Mouse (Mus musculus): ENCODE measurements at regions not wholly inside any gene's neighbourhood (a gene's known extent, or its start where the extent isn't known, plus 50 kb on each side); places are given as distances from the start of the nearest gene placed in this dataset.
A peak's percentile ranks its signal among the peaks of the same experiment; 100 is the strongest.

DNA sequence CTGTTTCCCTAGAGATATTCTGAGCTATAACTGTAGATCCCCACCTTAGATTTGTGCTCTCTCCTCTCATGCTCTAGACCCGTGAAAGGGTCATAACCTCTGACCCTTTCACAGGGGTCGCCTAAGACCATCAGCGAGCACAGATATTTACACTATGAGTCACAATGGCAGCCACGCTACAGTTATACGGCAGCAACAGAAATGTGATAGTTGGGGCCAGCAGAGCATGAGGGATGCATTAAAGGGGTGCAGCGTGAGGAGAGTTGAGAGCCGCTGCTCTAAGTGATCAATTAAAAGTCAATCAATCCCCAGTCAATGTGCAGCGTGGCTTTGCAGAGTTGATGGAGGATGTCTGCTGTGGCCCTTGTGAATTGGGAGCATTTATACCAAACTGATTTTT, 112.7 kb upstream of the Foxn2 start:
- DNase-seq: no peak
- intact Hi-C loops (cut with DNase I): loop anchor here (2.0 kb wide), 1 partner anchor 71 kb away; no protein-coding TSS in a partner anchor

GRCm38 (mm10) chr17:88328807-88329206, 111.7 kb upstream of the Foxn2 start:
- DNase-seq: no peak
- Histone ChIP-seq H3K4me1 (ENCODE audit: control insufficient read depth, insufficient read depth, low read length) (peaks cover 7% of the 10 kb centered on the region), H3K27ac (peak overlapping the region; percentile 28; the same call in 1 of the 2 replicates), H3K27me3 (ENCODE audit: control insufficient read depth, insufficient read depth, low read length) (no peaks in the 10 kb centered on the region), H3K36me3 (ENCODE audit: control insufficient read depth, insufficient read depth, low read length) (no peaks in the 10 kb centered on the region), H3K9ac (ENCODE audit: low read depth, low read length) (no peak overlapping the region), H3K79me2 (replicated peaks; ENCODE audit: control insufficient read depth, insufficient read depth, low read length) (no peaks in the 10 kb centered on the region), H3K4me3 (no peak overlapping the region)
- TF ChIP-seq CTCF (IDR thresholded peaks at IDR 0.05) (no peak), EP300 (IDR thresholded peaks at IDR 0.05; ENCODE audit: insufficient read depth, low read depth, low read length) (no peak), POLR2A (IDR thresholded peaks at IDR 0.05; ENCODE audit: insufficient read depth, low read depth, low read length) (no peak)
- intact Hi-C loops (cut with DNase I): loop anchor here (2.0 kb wide), 1 partner anchor 72 kb away; no protein-coding TSS in a partner anchor
- WGBS: 49% methylated on average over 8 of the region's 8 CpGs

More for the DNA sequence above, 112.7 kb upstream of the Foxn2 start:
- H3K4me3 ChIP-seq: no peak overlapping the region
- no peak for TF ChIP-seq EP300 (IDR thresholded peaks at IDR 0.05; ENCODE audit: insufficient read depth, low read depth, low read length)
- no peak for TF ChIP-seq POLR2A (IDR thresholded peaks at IDR 0.05; ENCODE audit: insufficient read depth, low read depth, low read length)
- TF ChIP-seq CTCF (IDR thresholded peaks at IDR 0.05): no peak
- no peaks in the 10 kb centered on the region for H3K36me3 ChIP-seq (ENCODE audit: control insufficient read depth, insufficient read depth, low read length)
- H3K4me1 ChIP-seq (ENCODE audit: control insufficient read depth, insufficient read depth, low read length): peaks cover 7% of the 10 kb centered on the region
- no peaks in the 10 kb centered on the region for H3K79me2 ChIP-seq (replicated peaks; ENCODE audit: control insufficient read depth, insufficient read depth, low read length)
- H3K9ac ChIP-seq (ENCODE audit: low read depth, low read length): no peak overlapping the region
- H3K27me3 ChIP-seq (ENCODE audit: control insufficient read depth, insufficient read depth, low read length): no peaks in the 10 kb centered on the region
- 81% methylated on average over 8 of the region's 8 CpGs for WGBS
- no peak overlapping the region for H3K27ac ChIP-seq

GRCm38 (mm10) chr17:88329715-88330114, 110.8 kb upstream of the Foxn2 start:
- peak overlapping the region; percentile 62; the same call in 1 of the 2 replicates for H3K27ac ChIP-seq
- peaks cover 7% of the 10 kb centered on the region for H3K4me1 ChIP-seq (ENCODE audit: control insufficient read depth, insufficient read depth, low read length)
- 45% methylated on average over 9 of the region's 9 CpGs for WGBS
- H3K27me3 ChIP-seq (ENCODE audit: control insufficient read depth, insufficient read depth, low read length): no peaks in the 10 kb centered on the region
- TF ChIP-seq POLR2A (IDR thresholded peaks at IDR 0.05; ENCODE audit: insufficient read depth, low read depth, low read length) (no peak), EP300 (IDR thresholded peaks at IDR 0.05; ENCODE audit: insufficient read depth, low read depth, low read length) (0 out of 2 replicates have a peak, but pooled peaks have one; percentile 18)
- H3K36me3 ChIP-seq (ENCODE audit: control insufficient read depth, insufficient read depth, low read length): no peaks in the 10 kb centered on the region
- H3K79me2 ChIP-seq (replicated peaks; ENCODE audit: control insufficient read depth, insufficient read depth, low read length): no peaks in the 10 kb centered on the region
- H3K4me3 ChIP-seq: no peak overlapping the region
- peak; percentile 48 to 63 for DNase-seq
- no peak overlapping the region for H3K9ac ChIP-seq (ENCODE audit: low read depth, low read length)
- intact Hi-C loops (cut with DNase I): loop anchor here (2.0 to 5.0 kb wide), 2 partner anchors 73 to 113 kb away; partner anchors contain the start of gene Foxn2

DNA sequence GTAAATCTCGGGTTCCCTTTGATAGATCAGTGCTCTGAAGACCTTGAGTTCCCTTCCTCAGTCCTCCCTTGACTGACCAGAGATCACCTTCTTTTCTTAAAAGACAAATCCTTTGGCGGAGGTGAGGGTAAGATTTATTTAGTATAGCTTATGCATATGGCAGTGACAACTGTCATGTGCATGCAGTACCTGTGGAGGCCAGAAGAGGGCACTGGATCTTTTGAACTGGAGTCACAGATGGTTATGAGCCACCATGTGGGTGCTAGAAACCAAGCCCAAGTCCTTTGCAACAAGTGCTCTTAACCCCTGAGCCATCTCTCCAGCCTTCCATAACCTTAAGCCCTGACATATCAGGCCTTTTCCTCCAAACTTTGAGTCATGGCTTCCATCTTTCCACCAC, 110.4 kb upstream of the Foxn2 start:
- intact Hi-C loops (cut with DNase I): loop anchor here (5.0 kb wide), 1 partner anchor 112 kb away; the partner anchor contains the start of gene Foxn2
- Histone ChIP-seq H3K4me1 (ENCODE audit: control insufficient read depth, insufficient read depth, low read length) (peaks cover 7% of the 10 kb centered on the region), H3K79me2 (replicated peaks; ENCODE audit: control insufficient read depth, insufficient read depth, low read length) (no peaks in the 10 kb centered on the region), H3K27ac (peak overlapping the region; percentile 62; the same call in 1 of the 2 replicates), H3K9ac (ENCODE audit: low read depth, low read length) (no peak overlapping the region), H3K4me3 (no peak overlapping the region), H3K36me3 (ENCODE audit: control insufficient read depth, insufficient read depth, low read length) (no peaks in the 10 kb centered on the region), H3K27me3 (ENCODE audit: control insufficient read depth, insufficient read depth, low read length) (no peaks in the 10 kb centered on the region)
- no peak for DNase-seq
- WGBS: 72% methylated on average over 2 of the region's 2 CpGs
- no peak for TF ChIP-seq POLR2A (IDR thresholded peaks at IDR 0.05; ENCODE audit: insufficient read depth, low read depth, low read length)
- peak; percentile 53 for TF ChIP-seq CTCF (IDR thresholded peaks at IDR 0.05)
- no peak for TF ChIP-seq EP300 (IDR thresholded peaks at IDR 0.05; ENCODE audit: insufficient read depth, low read depth, low read length)

DNA sequence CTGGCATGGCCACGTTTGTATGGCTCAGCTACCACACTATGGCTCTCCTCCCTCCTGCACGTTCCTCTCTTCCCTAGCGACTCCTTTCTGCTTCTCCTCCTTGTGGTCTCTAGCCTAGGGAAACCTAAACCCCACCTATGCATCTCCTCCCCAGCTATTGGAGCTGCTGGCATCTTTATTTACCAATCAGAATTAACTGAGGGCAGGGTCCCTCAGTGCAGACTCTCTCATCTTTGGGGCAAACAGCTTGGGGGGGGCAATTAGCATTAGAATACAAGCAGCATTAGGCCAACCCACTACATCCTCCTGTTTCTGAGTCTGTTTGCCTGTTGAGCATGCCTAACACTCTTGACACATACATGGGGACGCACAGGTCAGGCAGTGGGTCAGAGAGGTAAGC, 106.7 kb upstream of the Foxn2 start:
- H3K4me1 ChIP-seq (ENCODE audit: control insufficient read depth, insufficient read depth, low read length): peaks cover 14% of the 10 kb centered on the region
- TF ChIP-seq POLR2A (IDR thresholded peaks at IDR 0.05; ENCODE audit: insufficient read depth, low read depth, low read length) (no peak), CTCF (IDR thresholded peaks at IDR 0.05) (no peak), EP300 (IDR thresholded peaks at IDR 0.05; ENCODE audit: insufficient read depth, low read depth, low read length) (no peak)
- no peaks in the 10 kb centered on the region for H3K79me2 ChIP-seq (replicated peaks; ENCODE audit: control insufficient read depth, insufficient read depth, low read length)
- no peak overlapping the region for H3K27ac ChIP-seq
- intact Hi-C loops (cut with DNase I): loop anchor here (5.0 kb wide), 1 partner anchor 108 kb away; the partner anchor contains the start of gene Foxn2
- no peak for DNase-seq
- H3K36me3 ChIP-seq (ENCODE audit: control insufficient read depth, insufficient read depth, low read length): no peaks in the 10 kb centered on the region; the same call in none of the 2 replicates
- 80% methylated on average over 4 of the region's 4 CpGs for WGBS
- no peaks in the 10 kb centered on the region for H3K27me3 ChIP-seq (ENCODE audit: control insufficient read depth, insufficient read depth, low read length)
- no peak overlapping the region for H3K9ac ChIP-seq (ENCODE audit: low read depth, low read length)
- no peak overlapping the region for H3K4me3 ChIP-seq

DNA sequence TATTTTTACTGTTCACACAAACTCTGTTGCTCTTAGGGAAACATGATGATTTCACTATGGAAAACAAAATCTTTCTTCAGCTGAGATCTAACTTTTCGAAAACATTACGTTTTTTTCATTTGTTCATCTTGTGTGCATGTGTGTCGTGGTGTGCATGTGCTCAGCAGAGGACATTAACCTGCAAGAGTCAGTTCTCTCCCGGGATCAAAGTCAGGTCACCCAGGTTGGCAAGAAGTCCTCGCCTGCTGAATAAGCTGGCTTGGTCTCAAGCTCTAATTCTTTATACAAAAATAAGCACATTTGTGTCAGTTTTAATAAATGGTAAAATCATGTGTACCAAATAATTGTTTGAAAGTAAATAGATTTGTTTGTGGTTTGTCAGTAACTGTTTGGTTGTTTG, 105.2 kb upstream of the Foxn2 start:
- H3K9ac ChIP-seq (ENCODE audit: low read depth, low read length): no peak overlapping the region
- TF ChIP-seq EP300 (IDR thresholded peaks at IDR 0.05; ENCODE audit: insufficient read depth, low read depth, low read length) (no peak), CTCF (IDR thresholded peaks at IDR 0.05) (no peak), POLR2A (IDR thresholded peaks at IDR 0.05; ENCODE audit: insufficient read depth, low read depth, low read length) (no peak)

More for the DNA sequence above, 105.2 kb upstream of the Foxn2 start:
- peak overlapping the region; percentile 78 for H3K27ac ChIP-seq
- no peaks in the 10 kb centered on the region for H3K27me3 ChIP-seq (ENCODE audit: control insufficient read depth, insufficient read depth, low read length)
- 62% methylated on average over 5 of the region's 5 CpGs for WGBS
- H3K4me3 ChIP-seq: no peak overlapping the region
- no peaks in the 10 kb centered on the region; the same call in none of the 2 replicates for H3K36me3 ChIP-seq (ENCODE audit: control insufficient read depth, insufficient read depth, low read length)
- intact Hi-C loops (cut with DNase I): no loop called here
- H3K79me2 ChIP-seq (replicated peaks; ENCODE audit: control insufficient read depth, insufficient read depth, low read length): no peaks in the 10 kb centered on the region
- DNase-seq: no peak
- H3K4me1 ChIP-seq (ENCODE audit: control insufficient read depth, insufficient read depth, low read length): peaks cover 9% of the 10 kb centered on the region
